Mouse (Mus musculus) lung, postnatal 0 days (tissue): Measurements from ENCODE around the gene Ptpru.

ENCODE experiments used
- CTCF ChIP-seq: IDR thresholded peaks from 2 replicates; pipeline ENCODE4 v1.5.1; 2016; ENCODE audit warnings: antibody characterized with exemption, mild to moderate bottlenecking
- EP300 ChIP-seq: IDR thresholded peaks from 2 replicates; pipeline ENCODE4 v1.6.1; 2016; ENCODE audit warnings: antibody characterized with exemption, mild to moderate bottlenecking, control low read depth

- no peak for TF ChIP-seq CTCF
- TF ChIP-seq EP300, result no peak
Observed at GRCm38 (mm10) chr4:131829123-131829522, 9.0 kb downstream of the Ptpru start.
